Mouse (Mus musculus) myocyte (in vitro differentiated cells): ENCODE results near the gene Spred2.

Source experiments
- MAX ChIP-seq: IDR thresholded peaks from one replicate; pipeline ENCODE4 v1.6.1; 2011; ENCODE audit warnings: low read depth, mild to moderate bottlenecking, control low read depth
- MYOG ChIP-seq, 3 experiments: IDR thresholded peaks; one replicate each; pipeline ENCODE4 v1.6.1; 2011; ENCODE audit warnings: control low read depth in 2 of 3, low read depth in 2 of 3, mild to moderate bottlenecking in 2 of 3; ENCODE audit not compliant: insufficient read length in 2 of 3, control insufficient read depth in 1 of 3, insufficient read depth in 1 of 3
- POLR2A ChIP-seq: IDR thresholded peaks from one replicate; pipeline ENCODE4 v1.6.1; 2011; ENCODE audit warnings: low read depth, mild to moderate bottlenecking, control low read depth, moderate library complexity; ENCODE audit not compliant: insufficient read length
- TCF12 ChIP-seq: IDR thresholded peaks from one replicate; pipeline ENCODE4 v1.6.1; 2011; ENCODE audit warnings: mild to moderate bottlenecking, control low read depth; ENCODE audit not compliant: poor library complexity, insufficient read depth, severe bottlenecking
- TCF3 ChIP-seq: IDR thresholded peaks from one replicate; pipeline ENCODE4 v1.6.1; 2011; ENCODE audit warnings: low read depth, control low read depth; ENCODE audit not compliant: insufficient read length
- USF1 ChIP-seq: IDR thresholded peaks from one replicate; pipeline ENCODE4 v1.6.1; 2011; ENCODE audit warnings: low read depth, mild to moderate bottlenecking, control low read depth, moderate library complexity

GRCm38 (mm10) chr11:19965037-19965611 lies 40.9 kb downstream of the Spred2 start:
- TF ChIP-seq MAX = no peak
- no peak for TF ChIP-seq TCF12
- TF ChIP-seq USF1 = no peak
- TF ChIP-seq POLR2A = no peak
- TF ChIP-seq MYOG (IDR thresholded peaks at IDR 0.05; ENCODE audit: control insufficient read depth in 1 of 3, insufficient read depth in 1 of 3, insufficient read length in 2 of 3, low read depth in 2 of 3) = no peak
- TF ChIP-seq TCF3 = no peak
